Mouse (Mus musculus) brain, adult 10 weeks (tissue): Measurements from ENCODE around the gene Itga6. TPM values are rescaled to one million over a fixed set of nuclear protein-coding genes. Genes with fewer than 3 reads are reported as not detected.

Source experiments
- polyA plus RNA-seq: library from polyadenylated mRNA; stranded (reverse); fragments of 350-450 nt; fragmentation: Illumina TruSeq; extraction: RNeasy Lipid Tissue Mini Kit (QIAGEN cat#74804); gene quantifications from one replicate; pipeline ENCODE4 v1.2.3, GENCODE M21; 2015; ENCODE audit warnings: low read depth, low replicate concordance

The Itga6 gene
- polyA plus RNA-seq = 21.5 TPM

DNA sequence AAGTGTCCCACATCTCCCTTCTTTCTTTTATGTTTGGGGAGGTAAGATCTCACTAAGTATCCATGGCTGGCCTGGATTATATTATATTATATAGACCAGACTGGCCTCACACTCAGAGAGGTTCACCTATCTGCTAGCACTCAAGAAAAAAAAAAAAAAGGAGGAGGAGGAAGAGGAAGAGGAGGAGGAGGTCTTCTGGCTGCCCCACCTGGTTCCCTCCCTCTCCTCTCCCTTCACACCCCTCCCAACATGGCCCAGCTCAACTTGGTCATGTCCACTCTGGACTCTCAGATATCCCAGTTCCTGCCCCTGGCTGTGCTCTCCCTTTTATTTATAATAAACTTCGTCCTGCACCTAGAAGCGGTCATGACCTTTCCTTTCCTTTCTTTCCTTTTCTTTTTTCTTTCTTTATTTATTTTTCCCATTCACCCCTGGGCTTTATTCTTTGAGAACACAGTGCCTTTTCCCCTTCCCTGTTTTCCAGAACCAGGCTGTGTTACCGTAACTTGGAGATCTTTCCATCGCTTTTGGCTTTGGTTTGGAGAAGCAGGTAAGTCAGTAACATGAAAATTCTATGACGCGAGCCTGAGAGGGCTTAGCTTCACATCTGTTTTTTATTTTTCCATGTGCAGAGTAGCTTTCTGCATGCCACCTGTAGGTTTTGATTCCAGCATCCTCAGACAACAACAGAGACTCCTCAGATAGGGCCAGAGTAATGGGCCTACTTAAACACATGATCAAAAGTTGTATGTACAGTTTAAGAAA is at the start of gene Itga6:
Itga6 (plus strand) TSS at position 7 of the 765 bp plus-strand sequence.

GRCm38 (mm10) chr2:71872801-71873443 is 127.5 kb downstream of the Itga6 start, which contains the start of gene Pdk1:
Gene Pdk1, plus strand, starts transcription at chr2:71873224.

Other genes starting within 250 kb of the Itga6 start
- gene Dlx1, start 217.5 kb upstream of the Itga6 start, polyA plus RNA-seq = 9.3 TPM
- gene Dlx2, start 198.9 kb upstream of the Itga6 start, polyA plus RNA-seq = 2.9 TPM
- gene Pdk1, start 127.6 kb downstream of the Itga6 start, polyA plus RNA-seq = 36.8 TPM
- gene Rapgef4, start 235.6 kb downstream of the Itga6 start, polyA plus RNA-seq = 423 TPM